Mouse (Mus musculus): ENCODE data around the gene Mybpc2.

Gene Mybpc2

DNA sequence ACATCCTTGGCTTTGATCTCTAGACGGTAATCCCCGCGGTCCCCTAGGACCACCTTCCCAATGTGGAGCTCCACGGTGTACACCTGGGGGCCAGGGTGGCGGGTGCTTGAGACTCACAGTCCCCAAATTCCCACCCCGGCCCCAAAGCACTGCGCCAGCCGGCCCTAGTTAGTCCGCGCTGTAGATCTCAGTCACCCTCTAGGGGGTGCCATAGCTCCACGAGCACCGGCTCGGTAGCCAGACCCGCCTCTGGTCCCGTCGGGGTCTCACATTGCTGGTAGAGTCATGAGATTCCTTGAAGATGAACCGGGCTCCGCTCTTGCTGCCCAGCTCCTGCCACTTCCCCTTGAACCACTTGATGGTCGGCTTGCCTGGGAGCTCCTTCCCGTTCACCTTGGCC is 2.7 kb downstream of the Mybpc2 start:
- DNase-seq, result peak; percentile 55 to 84

DNA sequence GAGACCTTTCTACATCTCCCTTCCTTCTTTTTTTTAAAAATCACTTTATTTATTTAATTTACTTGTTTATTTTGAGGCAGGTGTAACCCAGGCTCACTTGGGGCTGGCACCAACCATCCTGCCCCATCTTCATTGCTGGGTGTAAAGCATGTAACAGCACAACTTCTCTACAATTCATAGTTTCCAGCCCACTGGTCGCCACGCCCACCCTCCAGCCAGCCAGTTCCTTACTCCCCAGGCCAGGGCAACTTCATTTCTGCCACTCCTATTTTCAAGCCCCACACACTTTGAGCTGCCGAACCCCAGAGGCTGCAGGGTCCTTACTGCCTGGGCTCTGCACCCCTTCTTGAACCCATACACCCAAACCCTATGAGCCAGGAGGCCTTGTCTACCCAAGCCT is 3.5 kb downstream of the Mybpc2 start:
- DNase-seq, result no peak

- no peak for DNase-seq
Observed at GRCm38 (mm10) chr7:44519240-44519913, 5.1 kb downstream of the Mybpc2 start.

GRCm38 (mm10) chr7:44507491-44507890 is 17.0 kb downstream of the Mybpc2 start:
- no peak for DNase-seq

DNA sequence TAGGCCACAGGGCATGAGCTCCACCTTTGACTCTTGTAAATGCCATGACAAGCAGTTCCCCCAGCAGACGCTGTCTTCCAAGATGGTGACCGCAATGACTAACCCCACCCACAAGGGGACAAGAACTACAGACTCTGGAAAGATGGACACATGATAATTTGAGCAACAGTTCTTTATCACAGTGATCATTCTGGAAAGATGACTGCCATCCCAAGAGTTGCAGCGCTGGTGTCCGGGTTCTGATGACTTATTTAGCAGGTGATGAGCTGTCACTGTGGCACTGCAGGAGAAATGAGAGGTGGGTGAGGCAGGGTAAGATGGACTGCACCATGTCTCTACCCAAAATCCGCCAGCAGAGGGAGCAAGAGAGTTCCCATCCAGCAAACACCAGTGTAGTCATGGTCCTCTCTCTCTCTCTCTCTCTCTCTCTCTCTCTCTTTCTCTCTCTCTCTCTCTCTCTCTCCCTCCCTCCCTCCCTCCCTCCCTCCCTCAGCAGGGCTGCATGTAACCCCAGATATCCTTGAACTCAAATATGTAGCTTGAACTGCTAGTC is 22.8 kb downstream of the Mybpc2 start:
- DNase-seq, result peak; percentile 55 to 86

GRCm38 (mm10) chr7:44500046-44500445 is 24.4 kb downstream of the Mybpc2 start:
- DNase-seq, result no peak

DNA sequence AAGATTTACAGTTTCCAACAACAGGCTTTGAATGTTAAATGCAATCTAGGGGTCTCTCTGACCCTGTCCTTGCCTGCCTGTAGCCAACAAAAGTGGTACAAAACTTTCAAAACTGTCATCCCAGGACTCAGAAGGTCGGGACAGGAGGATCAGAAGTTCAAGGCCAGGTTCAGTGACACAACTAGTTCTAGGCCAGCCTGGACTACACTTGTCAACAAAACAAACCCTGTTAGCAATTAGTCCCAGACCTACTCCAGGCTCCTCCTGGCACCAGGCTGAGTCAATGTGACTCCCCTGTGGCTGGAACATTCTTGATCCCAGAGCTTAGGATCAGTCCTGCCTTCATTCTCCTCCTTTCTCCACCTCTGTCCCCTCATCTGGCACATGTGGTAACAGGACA is 25.5 kb downstream of the Mybpc2 start:
- DNase-seq, result no peak

DNA sequence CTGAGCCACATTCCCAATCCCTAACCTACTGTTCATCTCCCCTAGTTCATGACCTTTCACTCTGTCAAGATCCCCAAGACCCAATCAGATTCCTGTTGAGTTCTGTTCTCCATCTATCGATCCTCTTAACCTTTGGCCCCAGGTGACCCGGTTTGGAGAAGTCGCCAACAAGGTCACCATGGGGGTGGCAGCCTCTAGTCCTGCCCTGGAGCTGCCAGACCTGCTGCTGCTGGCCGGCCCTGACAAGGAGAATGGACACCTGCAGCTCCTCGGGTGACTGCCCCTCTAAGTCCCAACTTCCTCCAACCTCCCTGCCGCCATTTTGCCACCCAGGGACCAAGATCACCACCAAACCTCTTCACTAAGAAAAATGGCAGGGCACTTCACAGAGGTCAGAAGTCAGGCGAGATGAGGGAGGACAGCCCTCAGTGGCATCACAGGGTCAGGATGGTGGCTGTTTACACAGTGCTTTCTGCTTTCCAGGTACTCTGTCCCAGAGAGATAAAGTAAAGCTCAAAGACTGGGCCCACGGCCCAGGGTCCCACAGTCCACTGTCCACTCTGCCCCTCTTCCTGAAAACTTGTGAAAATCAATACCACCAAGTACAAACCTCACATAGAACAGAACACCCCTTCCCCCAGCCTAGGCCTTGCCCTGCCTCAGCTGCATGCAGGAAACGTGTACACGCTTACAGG is 26.9 kb downstream of the Mybpc2 start:
- DNase-seq, result no peak

DNA sequence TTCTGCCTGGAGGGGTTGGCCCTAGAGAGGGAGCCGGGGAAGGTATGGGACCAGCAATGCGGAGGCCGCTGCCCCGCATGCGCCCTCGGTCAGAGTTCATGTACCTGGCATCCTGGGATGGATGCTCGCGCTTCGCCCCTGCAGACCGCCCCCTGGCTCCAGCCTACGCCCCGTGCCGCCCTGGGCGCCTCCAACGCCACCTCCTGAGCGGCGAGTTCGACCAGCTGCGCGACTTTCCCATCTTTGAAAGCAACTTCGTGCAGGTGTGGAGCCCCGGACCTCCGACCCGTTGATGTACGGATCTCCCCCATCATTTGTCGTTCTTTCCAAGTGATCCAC is 27.7 kb downstream of the Mybpc2 start:
- DNase-seq, result no peak

- peak; percentile 98 to 99 for DNase-seq
Observed at GRCm38 (mm10) chr7:44495992-44496770, 28.3 kb downstream of the Mybpc2 start, which contains the start of the genes Emc10 and Fam71e1. Gene Emc10, minus strand, starts transcription at chr7:44496529. Gene Fam71e1, plus strand, starts transcription at chr7:44496581.

DNA sequence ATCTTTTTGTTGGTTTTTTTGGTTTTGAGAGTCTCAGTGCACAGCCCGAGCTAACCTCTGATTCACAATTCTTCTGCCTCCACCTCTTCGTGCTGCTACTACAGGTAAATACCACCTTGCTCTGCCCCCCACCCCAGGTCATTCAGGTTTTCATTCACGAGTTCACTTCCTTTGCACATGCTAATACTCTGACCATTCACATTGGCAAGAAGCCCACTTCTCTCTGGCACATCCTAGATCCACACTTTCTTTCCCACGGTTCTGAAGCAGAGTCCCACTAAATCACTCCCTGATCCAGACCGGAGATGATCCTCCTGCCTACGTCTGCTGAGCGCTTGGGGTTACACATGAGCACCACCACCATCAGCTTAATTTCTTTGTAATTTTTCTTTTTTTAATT is 29.4 kb downstream of the Mybpc2 start:
- DNase-seq, result no peak

GRCm38 (mm10) chr7:44494681-44495080 is 29.8 kb downstream of the Mybpc2 start:
- no peak for DNase-seq

GRCm38 (mm10) chr7:44492166-44492826 is 32.2 kb downstream of the Mybpc2 start:
- no peak for DNase-seq

DNA sequence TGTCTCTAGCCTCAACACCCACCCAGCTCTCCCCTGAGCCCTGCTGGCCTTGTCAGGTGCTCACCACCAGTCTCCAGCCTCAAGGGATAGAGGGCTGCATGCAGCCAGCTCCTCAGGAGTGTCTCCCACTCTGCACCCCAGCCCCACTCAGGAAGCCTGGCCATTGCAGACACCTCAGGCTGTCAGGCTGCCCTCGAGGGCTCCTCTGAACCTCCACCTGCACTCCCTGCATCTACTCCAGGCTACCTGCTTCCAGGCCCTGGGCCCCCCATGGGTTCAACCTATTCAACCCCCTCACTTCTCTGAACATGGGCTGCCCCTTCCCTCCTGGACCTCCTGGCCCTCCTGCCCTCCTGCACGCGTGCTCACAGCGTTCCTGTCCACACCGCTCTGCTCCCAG is 33.1 kb downstream of the Mybpc2 start:
- no peak for DNase-seq

GRCm38 (mm10) chr7:44490281-44490680 is 34.2 kb downstream of the Mybpc2 start:
- DNase-seq, result no peak

DNA sequence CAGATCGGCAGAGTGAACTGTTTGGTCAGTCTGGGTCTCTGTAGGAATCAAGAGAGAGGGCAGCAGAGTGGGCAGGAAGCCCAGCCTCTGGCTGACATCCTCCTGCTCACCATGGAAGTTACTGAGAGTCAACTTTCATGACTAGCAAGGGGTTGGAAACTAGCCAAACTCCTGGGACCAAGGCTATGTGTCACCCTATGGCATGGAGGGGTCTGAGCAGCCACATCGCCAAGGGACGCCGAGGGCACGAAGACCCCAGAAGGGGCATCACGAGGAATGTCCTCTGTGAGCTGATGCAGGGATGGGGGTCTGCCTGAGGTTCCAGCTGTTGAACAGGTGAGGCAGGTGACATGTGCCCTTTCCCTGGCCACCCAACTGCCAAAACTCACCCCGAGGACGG is 35.9 kb downstream of the Mybpc2 start:
- no peak for DNase-seq

DNA sequence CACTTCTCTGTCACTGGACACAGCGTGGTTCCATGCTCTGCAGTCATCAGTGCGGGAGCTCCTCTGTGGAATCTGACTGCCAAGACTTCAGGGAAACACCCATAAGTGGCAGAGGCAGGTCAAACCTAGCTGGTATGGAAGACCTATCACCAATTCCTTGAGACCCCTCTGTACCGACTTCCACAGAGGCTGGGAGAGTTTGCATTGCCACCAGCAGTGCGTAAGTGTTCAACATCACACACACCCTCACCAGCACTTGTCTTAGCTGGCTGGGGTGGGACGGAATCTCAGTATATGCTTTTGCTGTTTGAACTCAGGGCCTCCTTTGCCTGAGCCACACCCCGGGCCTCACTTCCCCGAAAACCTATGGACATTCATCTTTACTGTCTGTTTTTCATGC is 36.5 kb downstream of the Mybpc2 start:
- no peak for DNase-seq

DNA sequence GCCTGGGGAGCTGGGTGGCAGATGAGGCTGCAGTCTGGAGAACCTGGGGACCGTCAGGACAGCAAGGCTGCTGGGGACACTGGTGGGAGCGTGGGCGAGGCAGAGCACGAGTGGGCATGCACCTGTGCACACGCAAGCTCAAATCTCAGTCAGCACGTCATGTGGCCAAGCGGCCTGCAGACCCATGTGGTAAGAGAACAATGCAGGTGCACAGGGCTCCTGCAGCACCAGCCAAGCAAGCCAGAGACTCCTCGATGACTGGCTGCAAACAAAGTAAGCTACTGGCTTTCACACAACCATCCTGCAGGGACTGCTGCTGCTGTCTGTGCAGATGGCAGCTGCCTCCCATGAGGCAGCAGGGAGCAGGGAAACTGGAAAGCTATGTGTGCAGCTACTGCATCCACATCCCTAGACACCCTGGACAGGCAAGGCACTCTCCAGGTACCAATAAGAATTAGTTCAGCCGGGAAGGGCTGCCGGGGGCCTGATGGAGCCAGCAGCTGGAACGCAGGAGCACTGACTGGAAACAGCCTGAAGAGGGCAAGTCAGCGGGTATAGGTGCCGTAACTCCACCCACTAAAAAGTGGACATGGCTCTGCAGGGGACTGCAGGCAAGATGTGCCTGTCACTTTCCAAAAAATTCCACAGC is 37.4 kb downstream of the Mybpc2 start:
- DNase-seq, result no peak

- no peak for DNase-seq
Observed at GRCm38 (mm10) chr7:44485572-44486195, 38.8 kb downstream of the Mybpc2 start.

- peak; percentile 70 to 85 for DNase-seq
Observed at GRCm38 (mm10) chr7:44484841-44485571, 39.5 kb downstream of the Mybpc2 start.

DNA sequence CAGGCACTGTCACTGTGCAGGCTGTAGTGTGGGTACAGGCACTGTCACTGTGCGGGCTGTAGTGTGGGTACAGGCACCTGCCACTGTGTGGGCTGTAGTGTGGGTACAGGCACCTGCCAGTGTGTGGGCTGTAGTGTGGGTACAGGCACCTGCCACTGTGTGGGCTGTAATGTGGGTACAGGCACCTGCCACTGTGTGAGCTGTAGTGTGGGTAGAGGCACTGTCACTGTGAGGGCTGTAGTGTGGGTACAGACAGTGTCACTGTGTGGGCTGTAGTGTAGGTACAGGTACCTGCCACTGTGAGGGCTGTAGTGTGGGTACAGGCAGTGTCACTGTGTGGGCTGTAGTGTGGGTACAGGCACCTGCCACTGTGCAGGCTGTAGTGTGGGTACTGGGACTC is 40.3 kb downstream of the Mybpc2 start:
- no peak for DNase-seq
